Mouse (Mus musculus): ENCODE results near the gene Thoc2. TPM values are rescaled to one million over a fixed set of nuclear protein-coding genes. Genes with fewer than 3 reads are reported as not detected.

Gene Thoc2
- polyA plus RNA-seq, 1 experiment from 2014 or later: 79.7 TPM

- H3K9me3 ChIP-seq: no peaks in the 10 kb centered on the region
- H3K36me3 ChIP-seq (replicated peaks): peaks cover 34% of the 10 kb centered on the region
These were observed 82.7 kb downstream of the Thoc2 start for GRCm38 (mm10) chrX:41837823-41838222.

GRCm38 (mm10) chrX:41805592-41805991, 114.9 kb downstream of the Thoc2 start:
- Histone ChIP-seq H3K4me3 (no peak overlapping the region), H3K27ac (no peak overlapping the region), H3K27me3 (ENCODE audit: poor library complexity, severe bottlenecking) (no peaks in the 10 kb centered on the region), H3K9me3 (no peaks in the 10 kb centered on the region), H3K4me1 (no peaks in the 10 kb centered on the region), H3K36me3 (replicated peaks) (peaks cover 13% of the 10 kb centered on the region; the same call in 1 of the 2 replicates)
- no peak for DNase-seq (ENCODE audit: extremely low spot score, low spot score)

More at GRCm38 (mm10) chrX:41837823-41838222, 82.7 kb downstream of the Thoc2 start:
- DNase-seq (ENCODE audit: extremely low spot score, low spot score): no peak
- Histone ChIP-seq H3K4me1 (no peaks in the 10 kb centered on the region), H3K27ac (no peak overlapping the region), H3K4me3 (no peak overlapping the region), H3K27me3 (ENCODE audit: poor library complexity, severe bottlenecking) (no peaks in the 10 kb centered on the region)

- no peak overlapping the region for H3K27ac ChIP-seq
- 89% methylated on average over 6 of the region's 6 CpGs for WGBS
- no peaks in the 10 kb centered on the region for H3K27me3 ChIP-seq (ENCODE audit: poor library complexity, severe bottlenecking)
- H3K4me3 ChIP-seq: no peak overlapping the region
- no peak for DNase-seq (ENCODE audit: extremely low spot score, low spot score)
- H3K36me3 ChIP-seq (replicated peaks): peaks cover 6% of the 10 kb centered on the region
- no peaks in the 10 kb centered on the region for H3K9me3 ChIP-seq
- no peaks in the 10 kb centered on the region for H3K4me1 ChIP-seq
These were observed 127.2 kb downstream of the Thoc2 start for GRCm38 (mm10) chrX:41793303-41793702.

Small RNA genes lying within 50 kb of the gene (microRNA-seq; reads per million reads assigned to microRNA genes)
- not detected for gene Gm44490

Other genes starting within 250 kb of the Thoc2 start
- 10.6 and 11.6 TPM in 2 replicates for gene Xiap, start 139.0 kb upstream of the Thoc2 start, polyA plus RNA-seq (2016; fragmentation: Nextera tagmentation; extraction: Ambion mirVana)
- 51.3 and 52.3 TPM in 2 replicates for gene Stag2, start 228.6 kb upstream of the Thoc2 start, polyA plus RNA-seq (2016; fragmentation: Nextera tagmentation; extraction: Ambion mirVana)